Mouse (Mus musculus) myocyte (in vitro differentiated cells): ENCODE measurements at regions not wholly inside any gene's neighbourhood (a gene's known extent, or its start where the extent isn't known, plus 50 kb on each side); places are given as distances from the start of the nearest gene placed in this dataset.

Experiments
- E2F4 ChIP-seq: IDR thresholded peaks from one replicate; pipeline ENCODE4 v1.6.1; 2011; ENCODE audit warnings: mild to moderate bottlenecking, control low read depth, moderate library complexity; ENCODE audit not compliant: insufficient read depth
- MYOD1 ChIP-seq, 3 experiments: IDR thresholded peaks; one replicate each; pipeline ENCODE4 v1.6.1; 2011; ENCODE audit warnings: control low read depth in 2 of 3, low read depth in 2 of 3, mild to moderate bottlenecking in 2 of 3, moderate library complexity in 1 of 3; ENCODE audit not compliant: insufficient read length in 2 of 3, control insufficient read depth in 1 of 3
- POLR2A ChIP-seq: IDR thresholded peaks from one replicate; pipeline ENCODE4 v1.6.1; 2011; ENCODE audit warnings: low read depth, mild to moderate bottlenecking, control low read depth, moderate library complexity; ENCODE audit not compliant: insufficient read length
- POLR2AphosphoS2 ChIP-seq: IDR thresholded peaks from one replicate; pipeline ENCODE4 v1.6.1; 2011; ENCODE audit warnings: low read depth, control low read depth; ENCODE audit not compliant: insufficient read length
- REST ChIP-seq: IDR thresholded peaks from one replicate; pipeline ENCODE4 v1.6.1; 2011; ENCODE audit warnings: mild to moderate bottlenecking, control low read depth, moderate library complexity; ENCODE audit not compliant: insufficient read depth, insufficient read length
- SRF ChIP-seq: IDR thresholded peaks from one replicate; pipeline ENCODE4 v1.6.1; 2011; ENCODE audit warnings: low read depth; ENCODE audit not compliant: control insufficient read depth, insufficient read length
- TCF12 ChIP-seq: IDR thresholded peaks from one replicate; pipeline ENCODE4 v1.6.1; 2011; ENCODE audit warnings: mild to moderate bottlenecking, control low read depth; ENCODE audit not compliant: poor library complexity, insufficient read depth, severe bottlenecking
- USF1 ChIP-seq: IDR thresholded peaks from one replicate; pipeline ENCODE4 v1.6.1; 2011; ENCODE audit warnings: low read depth, mild to moderate bottlenecking, control low read depth, moderate library complexity

DNA sequence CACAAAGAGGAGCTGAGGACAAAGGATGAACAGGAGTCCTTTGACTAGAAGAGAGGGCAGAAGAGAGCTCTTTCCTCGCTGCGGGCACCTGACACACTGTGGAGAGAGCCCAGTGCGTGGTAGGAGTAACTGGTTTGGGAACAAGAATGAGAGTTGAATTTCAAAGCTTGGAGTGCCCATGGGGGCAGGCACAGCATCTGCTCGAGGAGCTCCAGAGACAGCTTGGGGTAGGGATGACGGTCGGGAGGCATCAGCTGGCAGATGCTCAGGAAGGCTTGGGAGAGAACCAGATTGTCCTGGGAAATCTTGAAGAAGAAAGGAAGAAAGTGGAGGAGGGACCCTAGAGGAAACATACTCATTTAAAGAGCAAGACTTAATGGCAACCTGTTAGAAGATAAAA is 297.0 kb downstream of the Rps24 start:
- no peak for TF ChIP-seq POLR2AphosphoS2
- no peak for TF ChIP-seq REST
- TF ChIP-seq USF1, result no peak
- no peak for TF ChIP-seq POLR2A
- TF ChIP-seq E2F4, result no peak
- no peak for TF ChIP-seq TCF12
- TF ChIP-seq SRF, result no peak
- no peak for TF ChIP-seq MYOD1 (IDR thresholded peaks at IDR 0.05; ENCODE audit: control insufficient read depth in 1 of 3, insufficient read length in 2 of 3, low read depth in 2 of 3)
